Mouse (Mus musculus) neural tube, embryonic 14.5 days (tissue): ENCODE measurements around the gene Catsperz. TPM values are rescaled to one million over a fixed set of nuclear protein-coding genes. Genes with fewer than 3 reads are reported as not detected.

ENCODE experiments used
- ATAC-seq: fragments of 200-750 bp; cut with Nextera tagmentation; 2 replicates; pipeline ENCODE4 v1.8.0; 2017; ENCODE audit warnings: low read depth, mild to moderate bottlenecking, moderate TSS enrichment, moderate library complexity
- H3K27ac ChIP-seq: fragments of 300-500 bp; sonication (generic); 2 replicates; pipeline ENCODE4 v1.5.1; 2014; ENCODE audit warnings: low read depth, mild to moderate bottlenecking, control low read depth, low read length, moderate library complexity, mixed read lengths
- H3K27me3 ChIP-seq: fragments of 300-500 bp; sonication (generic); 2 replicates; pipeline ENCODE4 v1.6.1; 2014; ENCODE audit warnings: low read length; ENCODE audit not compliant: control insufficient read depth, insufficient read depth
- H3K36me3 ChIP-seq: fragments of 300-500 bp; sonication (generic); 2 replicates; pipeline ENCODE4 v1.6.1; 2014; ENCODE audit warnings: low read length, mixed read lengths; ENCODE audit not compliant: control insufficient read depth, insufficient read depth
- H3K4me1 ChIP-seq: fragments of 300-500 bp; sonication (generic); 2 replicates; pipeline ENCODE4 v1.6.1; 2014; ENCODE audit warnings: low read length; ENCODE audit not compliant: control insufficient read depth, insufficient read depth
- H3K4me2 ChIP-seq: fragments of 300-500 bp; sonication (generic); 2 replicates; pipeline ENCODE4 v1.6.1; 2014; ENCODE audit warnings: mild to moderate bottlenecking, low read depth, low read length, control low read depth
- H3K4me3 ChIP-seq: fragments of 300-500 bp; sonication (generic); 2 replicates; pipeline ENCODE4 v1.5.1; 2014; ENCODE audit warnings: low read depth, low read length, control low read depth, mixed read lengths
- H3K9ac ChIP-seq: fragments of 300-500 bp; sonication (generic); replicated peaks from 2 replicates; pipeline ENCODE4 v1.6.1; 2014; ENCODE audit warnings: low read depth, mild to moderate bottlenecking, control low read depth, low read length, mixed read lengths
- H3K9me3 ChIP-seq: fragments of 300-500 bp; sonication (generic); 2 replicates; pipeline ENCODE4 v1.6.1; 2016; ENCODE audit warnings: low read length; ENCODE audit not compliant: control insufficient read depth
- whole genome bisulfite sequencing: fragments of 180-500 bp; shearing (Covaris S2); extraction: QIAGEN DNeasy Blood & Tissue Kit; methylation state at CpG from one replicate; pipeline ENCODE4 v1.1.7; 2014; 5-methylcytosine and 5-hydroxymethylcytosine counted together
- polyA plus RNA-seq: library from polyadenylated mRNA; unstranded; fragments of >200 nt; fragmentation: Nextera tagmentation; extraction: Ambion mirVana; gene quantifications from 2 replicates; pipeline ENCODE4 v1.2.1, GENCODE M21; 2014

Catsperz gene
- 0.94 and 5.6 TPM in 2 replicates for polyA plus RNA-seq

GRCm38 (mm10) chr19:6925307-6925573 lies at the start of gene Catsperz:
Catsperz (minus strand) TSS chr19:6925380.
- H3K4me3 ChIP-seq = peak within 1 kb of the TSS; percentile 9; the same call in 1 of the 2 replicates
- 2% methylated on average over 9 of the region's 9 CpGs for WGBS
- no peak within 1 kb of the TSS for H3K9ac ChIP-seq

GRCm38 (mm10) chr19:6974211-6975205 lies 49.3 kb upstream of the Catsperz start, which contains the start of gene Ppp1r14b:
Ppp1r14b (plus strand) TSS chr19:6974968.
- ATAC-seq = peak; percentile 60
- WGBS = 2% methylated on average over 65 of the region's 84 CpGs
- Histone ChIP-seq H3K27ac (peak within 1 kb of the TSS; percentile 92), H3K9ac (peak within 1 kb of the TSS; percentile 81), H3K4me2 (peak within 1 kb of the TSS; percentile 90), H3K9me3 (no peaks in the 10 kb centered on the region), H3K36me3 (peaks cover 14% of the 10 kb centered on the region), H3K27me3 (no peaks in the 10 kb centered on the region), H3K4me1 (peaks cover 34% of the 10 kb centered on the region), H3K4me3 (peak within 1 kb of the TSS; percentile 78)

More at GRCm38 (mm10) chr19:6925307-6925573, at the start of gene Catsperz:
- Histone ChIP-seq H3K36me3 (no peaks in the 10 kb centered on the region), H3K9me3 (no peaks in the 10 kb centered on the region), H3K27me3 (peaks cover 56% of the 10 kb centered on the region), H3K27ac (no peak within 1 kb of the TSS), H3K4me1 (peaks cover 8% of the 10 kb centered on the region), H3K4me2 (peak within 1 kb of the TSS; percentile 11; the same call in 1 of the 2 replicates)
- no peak for ATAC-seq

DNA sequence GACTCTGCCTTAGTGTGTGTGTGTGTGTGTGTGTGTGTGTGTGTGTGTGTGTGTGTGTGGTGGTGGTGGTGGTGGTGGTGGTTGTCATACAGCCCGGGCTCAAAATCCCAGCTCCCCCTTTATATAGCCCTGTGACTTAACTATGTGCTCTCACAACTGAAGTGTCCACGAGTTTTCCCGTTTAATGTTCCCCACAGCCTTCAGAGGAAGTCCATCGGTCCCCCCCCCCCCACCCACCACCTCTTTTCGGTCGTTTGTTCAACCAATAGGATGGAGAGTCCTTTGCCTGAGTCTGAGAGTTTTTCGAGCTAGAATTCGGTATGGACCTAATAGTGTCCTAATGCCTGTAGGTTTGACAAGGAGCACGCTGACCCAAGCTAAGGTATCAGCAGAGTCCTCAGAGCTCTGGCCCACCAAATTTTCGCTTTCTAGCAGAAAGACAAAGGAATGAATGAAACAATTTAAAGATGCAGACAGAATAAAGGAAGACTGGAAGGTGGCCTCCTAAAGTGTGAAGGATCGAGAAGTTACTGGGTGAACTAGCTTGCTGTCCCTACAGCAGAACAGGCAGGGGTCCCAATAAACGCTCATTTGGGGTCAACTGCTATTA lies 48.5 kb upstream of the Catsperz start:
- peak overlapping the region; percentile 78 for H3K4me3 ChIP-seq
- no peak for ATAC-seq
- H3K4me2 ChIP-seq = peak overlapping the region; percentile 57
- H3K4me1 ChIP-seq = peaks cover 26% of the 10 kb centered on the region
- 33% methylated on average over 12 of the region's 12 CpGs for WGBS
- H3K27me3 ChIP-seq = no peaks in the 10 kb centered on the region; the same call in 1 of the 2 replicates
- peak overlapping the region; percentile 92; the same call in 1 of the 2 replicates for H3K27ac ChIP-seq
- no peaks in the 10 kb centered on the region for H3K9me3 ChIP-seq
- H3K36me3 ChIP-seq = peaks cover 14% of the 10 kb centered on the region
- H3K9ac ChIP-seq = peak overlapping the region; percentile 81; the same call in 1 of the 2 replicates

- ATAC-seq = no peak
- no peaks in the 10 kb centered on the region; the same call in 1 of the 2 replicates for H3K27me3 ChIP-seq
- H3K36me3 ChIP-seq = peaks cover 2% of the 10 kb centered on the region
- H3K9me3 ChIP-seq = no peaks in the 10 kb centered on the region
- peaks cover 18% of the 10 kb centered on the region for H3K4me1 ChIP-seq
- 78% methylated on average over 13 of the region's 13 CpGs for WGBS
- no peak overlapping the region for H3K4me2 ChIP-seq
- H3K4me3 ChIP-seq = no peak overlapping the region
- no peak overlapping the region for H3K27ac ChIP-seq
- no peak overlapping the region for H3K9ac ChIP-seq
Measured at GRCm38 (mm10) chr19:6972247-6972917, 47.2 kb upstream of the Catsperz start.

DNA sequence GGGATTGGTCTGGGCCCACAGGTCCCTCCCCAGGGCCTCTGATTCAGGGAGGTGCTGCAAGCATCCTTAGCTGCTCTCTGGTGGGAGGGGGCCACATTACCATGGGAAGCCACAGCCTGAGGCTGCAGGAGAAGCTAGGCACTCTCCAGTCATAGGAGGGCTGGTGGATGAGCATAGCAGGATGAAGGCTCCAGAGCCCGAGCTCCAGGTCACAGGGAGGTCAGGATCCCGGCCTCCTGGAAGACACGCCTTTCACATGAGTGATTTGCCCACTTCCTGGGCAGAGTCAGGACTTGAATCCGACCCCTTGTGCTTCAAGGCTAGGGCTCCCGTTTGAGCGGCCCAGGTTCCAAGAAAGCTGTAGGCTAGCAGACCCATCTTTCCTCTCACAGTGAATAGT lies 46.5 kb upstream of the Catsperz start:
- H3K9me3 ChIP-seq = no peaks in the 10 kb centered on the region
- H3K4me2 ChIP-seq = no peak overlapping the region
- no peaks in the 10 kb centered on the region for H3K36me3 ChIP-seq
- no peak for ATAC-seq
- WGBS = 24% methylated on average over 6 of the region's 6 CpGs
- H3K9ac ChIP-seq = no peak overlapping the region
- no peak overlapping the region for H3K4me3 ChIP-seq
- no peak overlapping the region for H3K27ac ChIP-seq
- peaks cover 12% of the 10 kb centered on the region for H3K4me1 ChIP-seq
- no peaks in the 10 kb centered on the region; the same call in 1 of the 2 replicates for H3K27me3 ChIP-seq

GRCm38 (mm10) chr19:6970460-6971085 lies 45.4 kb upstream of the Catsperz start:
- H3K9me3 ChIP-seq = no peaks in the 10 kb centered on the region
- WGBS = 15% methylated on average over 11 of the region's 11 CpGs
- no peak overlapping the region for H3K9ac ChIP-seq
- no peak overlapping the region for H3K4me3 ChIP-seq
- peak overlapping the region; percentile 41 for H3K4me2 ChIP-seq
- ATAC-seq = no peak
- H3K4me1 ChIP-seq = peaks cover 9% of the 10 kb centered on the region; the same call in 1 of the 2 replicates
- H3K27me3 ChIP-seq = no peaks in the 10 kb centered on the region; the same call in 1 of the 2 replicates
- no peaks in the 10 kb centered on the region for H3K36me3 ChIP-seq
- H3K27ac ChIP-seq = no peak overlapping the region

DNA sequence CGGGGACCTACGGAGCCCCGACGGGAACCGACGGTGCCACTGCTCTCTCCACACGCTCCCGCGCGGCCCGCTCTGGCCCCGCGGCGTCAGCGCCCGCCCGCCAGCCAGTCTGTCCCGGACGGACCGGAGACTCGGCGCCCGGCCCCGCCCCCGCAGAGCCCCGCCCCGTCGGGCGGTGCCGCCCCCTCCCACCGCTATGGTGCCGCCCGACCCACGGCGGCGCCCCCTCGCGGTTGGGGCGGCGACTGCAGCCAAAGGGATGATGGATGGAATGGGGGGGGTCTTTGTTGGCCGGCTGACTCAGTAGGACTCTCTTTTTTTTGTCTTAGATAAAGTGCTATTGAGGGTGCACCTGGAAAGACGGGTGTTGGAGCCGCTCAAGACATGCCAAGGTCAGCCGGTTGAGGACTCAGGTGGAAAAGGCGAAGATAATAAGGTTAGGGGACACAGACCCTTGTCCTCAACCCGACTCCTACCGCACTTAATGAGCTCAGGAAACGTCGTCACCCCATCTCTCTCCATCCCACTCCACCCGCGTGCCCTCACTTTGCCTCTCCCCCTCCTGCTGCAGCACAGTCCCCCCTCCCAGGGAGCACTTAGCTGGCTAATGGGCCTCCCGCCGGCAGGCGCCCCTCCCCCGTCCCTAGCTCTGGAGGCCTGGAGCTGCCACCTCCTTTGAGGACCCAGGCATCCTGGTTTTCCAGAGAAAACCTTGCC lies 44.6 kb upstream of the Catsperz start:
- under 1% methylated on average over 50 of the region's 55 CpGs for WGBS
- H3K4me3 ChIP-seq = peak overlapping the region; percentile 25
- no peaks in the 10 kb centered on the region; the same call in 1 of the 2 replicates for H3K27me3 ChIP-seq
- no peaks in the 10 kb centered on the region for H3K36me3 ChIP-seq
- H3K9ac ChIP-seq = 0 out of 2 replicates have a peak overlapping the region, but pooled peaks have one; percentile 4
- peaks cover 9% of the 10 kb centered on the region; the same call in 1 of the 2 replicates for H3K4me1 ChIP-seq
- H3K4me2 ChIP-seq = peak overlapping the region; percentile 41
- 0 out of 2 replicates have a peak, but pooled peaks have one; percentile 9 for ATAC-seq
- no peak overlapping the region for H3K27ac ChIP-seq
- no peaks in the 10 kb centered on the region for H3K9me3 ChIP-seq

DNA sequence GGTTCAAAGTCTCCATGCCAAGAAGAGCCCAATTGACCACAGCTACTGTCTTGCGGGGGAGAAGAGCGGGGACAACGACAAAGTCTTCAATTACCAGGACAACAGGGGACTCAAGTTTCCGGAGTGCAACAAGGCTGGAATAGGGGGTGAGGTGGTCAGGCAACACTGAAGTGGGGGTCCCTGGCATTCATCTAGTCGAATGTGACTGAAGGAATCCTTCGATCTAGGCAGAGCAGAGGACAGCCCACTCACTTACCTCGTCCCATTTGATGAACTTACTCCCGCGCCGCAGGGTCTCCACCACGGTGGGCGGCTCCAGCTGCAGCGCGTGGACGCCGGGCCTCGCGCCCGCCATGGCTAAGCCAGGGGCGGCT lies 44.1 kb upstream of the Catsperz start:
- WGBS = 3% methylated on average over 8 of the region's 20 CpGs
- 0 out of 2 replicates have a peak, but pooled peaks have one; percentile 7 for ATAC-seq
- H3K9ac ChIP-seq = 0 out of 2 replicates have a peak overlapping the region, but pooled peaks have one; percentile 4
- peak overlapping the region; percentile 25 for H3K4me3 ChIP-seq
- no peaks in the 10 kb centered on the region for H3K9me3 ChIP-seq
- no peaks in the 10 kb centered on the region for H3K36me3 ChIP-seq
- H3K27ac ChIP-seq = no peak overlapping the region
- H3K4me2 ChIP-seq = peak overlapping the region; percentile 41
- no peaks in the 10 kb centered on the region; the same call in 1 of the 2 replicates for H3K27me3 ChIP-seq
- H3K4me1 ChIP-seq = peaks cover 9% of the 10 kb centered on the region; the same call in 1 of the 2 replicates
